Mouse (Mus musculus) adrenal gland, adult 2 months (tissue): ENCODE results near the gene Wnt9a. TPM values are rescaled to one million over a fixed set of nuclear protein-coding genes. Genes with fewer than 3 reads are reported as not detected.

Experiments used
- microRNA-seq, 2 experiments: library from miRNA; unstranded; fragments of <30 nt; microRNA quantifications; one replicate each; pipeline ENCODE4 v1.2.0; 2021
- polyA plus RNA-seq: library from polyadenylated mRNA; depleted of rRNA; stranded (reverse); fragments of >200 nt; gene quantifications from 2 replicates; pipeline ENCODE4 v1.2.3, GENCODE M21; 2012; rRNA removed
- total RNA-seq, 2 experiments: library from RNA; stranded (reverse); gene quantifications; 2 replicates each; pipeline ENCODE4 v1.2.3; 2021

Gene Wnt9a
- total and polyA plus RNA-seq, 3 experiments = 0.58 to 2.7 (median 2.6) TPM

Small RNAs within 50 kb of the gene (microRNA-seq; reads per million reads assigned to microRNA genes)
- 0 reads per million in 2 experiments for gene Gm24756

Other genes starting within 250 kb of the Wnt9a start
- 1 to 10 TPM in 1 of 2 experiments, under 1 TPM in 1; 0.92 to 1.5 TPM for gene Obscn, start 170.5 kb upstream of the Wnt9a start, total RNA-seq
- 5.5 and 7.8 TPM in 2 replicates for gene Obscn, start 170.5 kb upstream of the Wnt9a start, polyA plus RNA-seq
- gene Iba57, start 143.2 kb upstream of the Wnt9a start, total RNA-seq = 10 to 100 TPM; 16.5 to 21.9 TPM
- 15.5 and 16.0 TPM in 2 replicates for gene Iba57, start 143.2 kb upstream of the Wnt9a start, polyA plus RNA-seq
- 1 to 10 TPM in 1 of 2 experiments, under 1 TPM in 1; 0.29 to 1.5 TPM for gene Gjc2, start 123.7 kb upstream of the Wnt9a start, total RNA-seq
- 3.0 TPM in 2 replicates for gene Gjc2, start 123.7 kb upstream of the Wnt9a start, polyA plus RNA-seq
- 10 to 100 TPM; 48.2 to 72.0 TPM for gene Guk1, start 114.7 kb upstream of the Wnt9a start, total RNA-seq
- gene Guk1, start 114.7 kb upstream of the Wnt9a start, polyA plus RNA-seq = 80.0 and 95.2 TPM in 2 replicates
- 10 to 100 TPM; 47.5 to 61.8 TPM for gene Mrpl55, start 104.4 kb upstream of the Wnt9a start, total RNA-seq
- gene Mrpl55, start 104.4 kb upstream of the Wnt9a start, polyA plus RNA-seq = 56.4 and 64.8 TPM in 2 replicates
- gene 2310033P09Rik, start 98.6 kb upstream of the Wnt9a start, total RNA-seq = 10 to 100 TPM; 22.5 to 26.0 TPM
- gene 2310033P09Rik, start 98.6 kb upstream of the Wnt9a start, polyA plus RNA-seq = 14.1 and 15.1 TPM in 2 replicates
- 100 to 1,000 TPM; 436 to 451 TPM for gene Arf1, start 78.7 kb upstream of the Wnt9a start, total RNA-seq
- 456 and 530 TPM in 2 replicates for gene Arf1, start 78.7 kb upstream of the Wnt9a start, polyA plus RNA-seq
- gene Wnt3a, start 16.2 kb upstream of the Wnt9a start, total RNA-seq = not detected
- not detected in 2 replicates for gene Wnt3a, start 16.2 kb upstream of the Wnt9a start, polyA plus RNA-seq
- not detected for gene Prss38, start 68.7 kb downstream of the Wnt9a start, total RNA-seq
- gene Prss38, start 68.7 kb downstream of the Wnt9a start, polyA plus RNA-seq = not detected in 2 replicates
- 1 to 10 TPM; 8.4 to 9.4 TPM for gene Jmjd4, start 143.1 kb downstream of the Wnt9a start, total RNA-seq
- gene Jmjd4, start 143.1 kb downstream of the Wnt9a start, polyA plus RNA-seq = 4.9 and 6.2 TPM in 2 replicates
- gene Snap47, start 144.3 kb downstream of the Wnt9a start, total RNA-seq = 100 to 1,000 TPM in 1 of 2 experiments, 10 to 100 TPM in 1; 92.1 to 102 TPM
- 59.5 and 67.0 TPM in 2 replicates for gene Snap47, start 144.3 kb downstream of the Wnt9a start, polyA plus RNA-seq
- gene Zfp867, start 165.5 kb downstream of the Wnt9a start, total RNA-seq = 1 to 10 TPM; 2.7 to 5.5 TPM
- gene Zfp867, start 165.5 kb downstream of the Wnt9a start, polyA plus RNA-seq = 0.12 and 0.13 TPM in 2 replicates
- gene Zkscan17, start 219.8 kb downstream of the Wnt9a start, total RNA-seq = 10 to 100 TPM; 16.7 to 17.9 TPM
- 11.0 and 14.9 TPM in 2 replicates for gene Zkscan17, start 219.8 kb downstream of the Wnt9a start, polyA plus RNA-seq
- gene Nlrp3, start 234.6 kb downstream of the Wnt9a start, total RNA-seq = 1 to 10 TPM; 1.3 to 1.8 TPM
- 0.26 and 0.29 TPM in 2 replicates for gene Nlrp3, start 234.6 kb downstream of the Wnt9a start, polyA plus RNA-seq